Mouse (Mus musculus) G1E-ER4 (cell line): ENCODE measurements around the gene Dctn2. TPM values are rescaled to one million over a fixed set of nuclear protein-coding genes. Genes with fewer than 3 reads are reported as not detected.

ENCODE experiments used
- GATA1 ChIP-seq: IDR thresholded peaks from one replicate; pipeline ENCODE4 v1.8.0; 2012; ENCODE audit warnings: low read length, inconsistent platforms
- polyA plus RNA-seq: library from polyadenylated mRNA; stranded (reverse); fragments of >175 nt; gene quantifications from 2 replicates; pipeline ENCODE4 v1.2.3, GENCODE M21; 2012

The Dctn2 gene
- polyA plus RNA-seq, result 172 and 175 TPM in 2 replicates

- TF ChIP-seq GATA1, result no peak
These were observed at the start of gene Dctn2 for GRCm38 (mm10) chr10:127266112-127267091. Gene Dctn2 (plus strand): TSS chr10:127266368.

- TF ChIP-seq GATA1, result no peak
These were observed 49.7 kb upstream of the Dctn2 start for GRCm38 (mm10) chr10:127216456-127216855.

GRCm38 (mm10) chr10:127217177-127217576 lies 49.0 kb upstream of the Dctn2 start:
- no peak for TF ChIP-seq GATA1

GRCm38 (mm10) chr10:127218339-127218738 lies 47.8 kb upstream of the Dctn2 start:
- TF ChIP-seq GATA1, result no peak

GRCm38 (mm10) chr10:127225213-127225612 lies 41.0 kb upstream of the Dctn2 start:
- TF ChIP-seq GATA1, result no peak

GRCm38 (mm10) chr10:127225732-127226131 lies 40.4 kb upstream of the Dctn2 start:
- no peak for TF ChIP-seq GATA1

GRCm38 (mm10) chr10:127226318-127226895 lies 39.8 kb upstream of the Dctn2 start:
- no peak for TF ChIP-seq GATA1

GRCm38 (mm10) chr10:127227163-127227562 lies 39.0 kb upstream of the Dctn2 start:
- no peak for TF ChIP-seq GATA1

GRCm38 (mm10) chr10:127228897-127229296 lies 37.3 kb upstream of the Dctn2 start:
- no peak for TF ChIP-seq GATA1

- no peak for TF ChIP-seq GATA1
These were observed 35.5 kb upstream of the Dctn2 start for GRCm38 (mm10) chr10:127230693-127231092.

GRCm38 (mm10) chr10:127231741-127232140 lies 34.4 kb upstream of the Dctn2 start:
- no peak for TF ChIP-seq GATA1

GRCm38 (mm10) chr10:127233141-127233540 lies 33.0 kb upstream of the Dctn2 start:
- TF ChIP-seq GATA1, result no peak

GRCm38 (mm10) chr10:127236541-127236940 lies 29.6 kb upstream of the Dctn2 start:
- no peak for TF ChIP-seq GATA1

- TF ChIP-seq GATA1, result no peak
These were observed 27.8 kb upstream of the Dctn2 start for GRCm38 (mm10) chr10:127238241-127238824.

GRCm38 (mm10) chr10:127250810-127251209 lies 15.4 kb upstream of the Dctn2 start:
- TF ChIP-seq GATA1, result no peak
